Mouse (Mus musculus) embryonic fibroblast, embryonic 13.5 days (primary cell): Measurements from ENCODE around the gene Ccdc33.

Experiments used
- CTCF ChIP-seq: IDR thresholded peaks from 2 replicates; pipeline ENCODE4 v1.5.1; 2011; ENCODE audit warnings: mild to moderate bottlenecking, control low read depth, low read length, moderate library complexity, borderline replicate concordance; ENCODE audit not compliant: insufficient read depth
- POLR2A ChIP-seq: IDR thresholded peaks from 2 replicates; pipeline ENCODE4 v1.6.1; 2011; ENCODE audit warnings: low read depth, mild to moderate bottlenecking, control low read depth, low read length, moderate library complexity

GRCm38 (mm10) chr9:58085074-58085473 is 33.5 kb downstream of the Ccdc33 start:
- TF ChIP-seq POLR2A, result no peak
- no peak for TF ChIP-seq CTCF
